Mouse (Mus musculus) megakaryocyte, adult 5-6 weeks (primary cell): ENCODE results near the gene Spata7. TPM values are rescaled to one million over a fixed set of nuclear protein-coding genes. Genes with fewer than 3 reads are reported as not detected.
A peak's percentile ranks its signal among the peaks of the same experiment; 100 is the strongest.

ENCODE experiments used
- ATAC-seq: 2 replicates; pipeline ENCODE4 v1.8.0; 2016; ENCODE audit warnings: mild to moderate bottlenecking, inconsistent platforms; ENCODE audit not compliant: poor library complexity, severe bottlenecking
- total RNA-seq, 2 experiments: library from RNA; stranded (forward) in 1 of 2; stranded (reverse) in 1 of 2; fragments of 153-499, 151-499 nt in 1 of 2; fragments of 221-1000, 200-1000 nt in 1 of 2; gene quantifications; 2 replicates each; pipeline versions ENCODE4 v1.2.3 to v1.2.4; 2015 to 2017

The Spata7 gene
- total RNA-seq, 2 experiments from 2014 or later: 3.2 to 3.4 TPM

GRCm38 (mm10) chr12:98669864-98670263, 41.9 kb downstream of the Spata7 start:
- ATAC-seq: no peak

DNA sequence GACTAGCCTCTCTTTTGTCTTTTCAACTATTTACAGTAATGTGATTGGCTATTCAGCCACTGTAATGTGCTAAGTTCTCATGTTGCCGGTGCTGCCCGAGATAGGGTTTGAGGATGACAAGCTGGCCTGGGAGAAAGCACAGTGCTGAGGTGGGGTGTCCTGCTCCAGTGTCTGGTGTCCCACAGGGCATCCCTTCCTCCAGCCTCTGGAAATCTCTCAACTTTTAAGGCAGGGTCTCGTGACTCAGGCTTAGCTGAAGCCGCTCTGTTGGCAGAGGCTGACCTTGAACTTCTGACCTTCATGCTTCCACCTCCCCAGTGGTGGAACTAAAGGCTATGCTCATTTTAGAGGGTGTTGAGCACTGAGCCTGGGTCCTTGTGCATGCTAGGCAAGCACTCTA, 42.5 kb downstream of the Spata7 start:
- no peak for ATAC-seq

GRCm38 (mm10) chr12:98673879-98674278, 45.9 kb downstream of the Spata7 start:
- ATAC-seq: no peak

DNA sequence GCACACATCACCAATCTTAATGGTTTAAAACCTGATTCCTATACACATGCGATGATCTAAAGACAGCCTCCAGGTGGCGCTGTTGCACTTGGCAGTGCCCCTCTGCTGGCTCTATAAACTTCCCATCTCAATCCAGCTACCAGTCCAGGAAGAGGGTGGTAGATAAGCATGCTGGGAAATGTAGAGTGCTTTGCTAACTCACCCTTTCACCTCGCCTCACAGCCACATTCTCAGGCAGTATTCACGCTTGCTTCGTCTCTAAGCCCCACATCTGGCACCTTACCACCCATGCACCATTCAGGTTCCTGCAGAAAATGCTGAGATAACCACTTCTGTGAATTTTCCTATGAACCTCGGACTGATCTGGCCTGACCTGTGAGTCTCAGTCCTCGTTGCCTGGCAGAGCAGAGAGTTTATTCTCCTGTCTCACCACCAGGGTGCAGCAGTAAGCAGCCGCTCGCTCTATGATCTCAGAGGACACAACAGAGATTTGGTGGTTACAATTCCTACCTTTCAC, 46.7 kb downstream of the Spata7 start:
- peak; percentile 89 for ATAC-seq

- ATAC-seq: no peak
Observed at GRCm38 (mm10) chr12:98676861-98677260, 48.9 kb downstream of the Spata7 start.

- peak; percentile 84 for ATAC-seq
Observed at GRCm38 (mm10) chr12:98677336-98677735, 49.4 kb downstream of the Spata7 start.

- ATAC-seq: no peak
Observed at GRCm38 (mm10) chr12:98679906-98680305, 51.9 kb downstream of the Spata7 start.

DNA sequence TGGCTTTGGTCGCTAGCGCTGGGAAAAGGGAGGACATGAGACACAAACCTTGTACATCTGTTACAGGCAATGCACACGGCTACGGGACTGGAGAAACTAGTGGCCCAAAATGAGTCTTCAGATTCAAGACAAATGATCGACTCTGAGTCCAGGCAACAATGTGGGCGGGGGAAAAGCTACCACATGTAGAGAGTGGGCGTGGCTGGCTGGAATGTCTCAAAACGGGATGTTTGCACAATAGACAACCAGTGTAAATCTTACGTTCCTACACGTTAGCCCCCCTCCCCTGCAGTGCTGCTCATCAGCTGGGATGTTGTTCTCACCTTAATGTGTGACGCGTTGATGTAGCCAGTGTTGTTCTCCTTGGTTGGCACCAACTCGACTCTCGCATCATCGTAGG, 54.2 kb downstream of the Spata7 start:
- no peak for ATAC-seq

- ATAC-seq: no peak
Observed at GRCm38 (mm10) chr12:98683171-98683570, 55.2 kb downstream of the Spata7 start.

- ATAC-seq: no peak
Observed at GRCm38 (mm10) chr12:98683574-98683973, 55.6 kb downstream of the Spata7 start.

DNA sequence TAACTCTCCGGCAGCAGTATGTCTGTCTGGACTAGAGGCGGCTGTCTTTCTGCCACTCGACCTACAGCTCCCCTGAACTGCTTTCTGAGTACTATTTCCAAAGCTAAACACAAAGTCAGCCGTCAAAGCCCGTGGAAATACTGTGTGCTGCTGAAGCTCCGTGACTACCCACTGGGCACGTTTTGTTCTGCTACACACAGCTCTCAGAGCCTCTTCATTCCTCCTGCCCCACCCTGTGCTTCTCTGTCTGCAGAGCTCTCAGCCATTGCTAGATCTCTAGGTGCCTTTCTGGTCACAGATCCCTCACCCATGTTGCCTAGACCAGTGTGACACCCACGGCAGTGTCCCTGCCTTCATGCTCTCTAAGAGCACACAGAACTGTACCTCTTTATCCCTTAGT, 62.3 kb downstream of the Spata7 start:
- ATAC-seq: no peak

DNA sequence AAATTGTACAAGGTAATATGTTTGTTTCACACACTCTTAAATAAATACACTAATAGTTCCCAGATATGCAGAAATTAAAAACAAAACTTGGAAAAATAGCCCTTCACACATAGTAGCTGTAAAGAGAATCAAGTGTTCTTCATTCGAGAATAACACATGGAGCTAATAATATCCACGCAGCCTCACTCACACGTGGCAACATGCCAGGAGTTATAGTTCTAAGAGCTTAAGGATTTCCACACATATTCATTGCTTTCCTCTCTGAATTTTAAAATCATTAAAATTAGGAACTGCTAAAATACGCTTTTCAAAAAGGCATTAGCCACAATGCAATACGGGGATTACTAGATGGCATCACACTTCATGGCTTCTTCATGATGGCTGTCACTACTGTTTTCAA, 69.2 kb downstream of the Spata7 start:
- ATAC-seq: no peak

GRCm38 (mm10) chr12:98701564-98701963, 73.6 kb downstream of the Spata7 start:
- ATAC-seq: no peak

DNA sequence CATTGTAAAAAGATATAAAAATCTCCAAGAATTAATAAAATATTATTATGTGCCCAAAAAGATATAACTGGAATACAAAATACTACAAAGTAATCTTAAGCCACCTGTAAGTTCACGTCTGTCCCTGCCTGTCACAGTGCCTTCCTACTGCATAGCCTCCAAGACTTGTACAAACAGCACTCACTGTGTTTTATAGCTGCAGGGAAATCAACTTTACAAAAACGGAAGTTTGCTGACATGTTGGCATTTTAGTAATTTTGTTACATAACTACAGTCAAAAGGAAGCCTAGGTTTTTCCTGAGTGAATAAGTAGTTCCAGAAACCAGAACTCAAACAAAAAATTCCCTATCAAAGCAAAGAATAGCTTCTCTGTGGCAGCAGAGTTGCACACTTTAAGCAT, 75.6 kb downstream of the Spata7 start:
- peak; percentile 62; the same call in 1 of the 2 replicates for ATAC-seq

DNA sequence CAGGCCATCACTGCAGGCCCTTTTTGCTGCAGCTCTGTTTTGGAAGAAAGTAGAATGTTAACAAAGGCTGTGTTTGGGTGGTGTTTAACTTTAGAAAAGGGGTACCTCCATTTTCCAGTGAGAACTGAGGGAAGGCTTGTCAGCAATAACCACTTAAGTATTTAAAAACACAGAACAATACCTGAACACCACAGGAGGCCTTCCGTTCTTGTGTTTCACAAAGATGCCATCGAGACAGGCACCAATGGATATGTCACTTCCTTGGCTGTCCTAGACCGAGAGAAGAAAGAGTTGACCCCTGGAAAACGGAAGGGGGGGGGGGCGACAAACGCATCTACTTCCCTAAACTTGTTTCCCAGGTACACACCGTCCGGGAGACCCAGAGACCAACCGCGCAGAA, 76.0 kb downstream of the Spata7 start:
- peak; percentile 33 for ATAC-seq

- no peak for ATAC-seq
Observed at GRCm38 (mm10) chr12:98712819-98713218, 84.9 kb downstream of the Spata7 start.

DNA sequence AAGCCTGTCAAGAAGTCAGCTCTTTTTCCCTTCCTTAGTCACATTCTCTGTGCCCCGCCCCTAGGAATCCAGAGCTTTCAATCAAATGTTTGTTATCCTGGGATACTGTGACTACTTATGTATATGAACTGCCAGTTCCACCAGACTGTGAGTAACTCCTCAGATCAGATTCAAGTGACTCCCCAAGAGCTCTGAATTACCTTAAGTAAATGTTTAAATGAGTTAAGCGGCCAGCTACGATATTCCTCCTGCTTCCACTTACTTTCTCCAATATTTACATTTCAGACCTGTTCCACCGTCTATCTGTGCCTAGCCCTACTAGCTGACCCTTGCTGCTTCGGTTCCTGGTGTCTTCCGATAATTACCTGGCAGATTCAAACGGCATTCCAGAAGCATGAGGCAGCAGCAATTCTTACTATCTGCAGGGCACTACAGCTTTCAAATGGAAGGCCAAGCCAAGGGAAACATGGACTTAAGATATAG, 85.7 kb downstream of the Spata7 start:
- ATAC-seq: no peak

- no peak for ATAC-seq
Observed at GRCm38 (mm10) chr12:98714757-98715156, 86.8 kb downstream of the Spata7 start.

DNA sequence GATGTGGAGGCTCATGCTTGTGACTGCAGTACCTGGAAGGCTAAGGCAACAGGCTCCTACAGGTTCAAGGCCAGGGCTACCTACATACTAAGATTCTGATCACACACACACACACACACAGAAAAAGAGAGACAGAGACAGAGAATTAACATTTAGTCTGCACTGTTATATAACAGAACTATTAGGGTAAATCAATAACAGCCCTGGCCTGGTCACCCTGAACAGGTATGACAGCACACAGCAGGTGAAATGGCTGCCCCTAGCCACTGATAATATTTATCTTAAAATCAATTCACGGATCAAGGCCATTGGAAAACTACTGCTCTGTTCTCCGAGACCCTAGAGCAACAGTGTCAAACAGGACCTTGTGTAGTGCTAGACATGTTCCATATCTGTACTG, 88.2 kb downstream of the Spata7 start:
- ATAC-seq: no peak
